Mouse (Mus musculus) ES-Bruce4 (cell line): ENCODE data around the gene Gm20662. TPM values are rescaled to one million over a fixed set of nuclear protein-coding genes. Genes with fewer than 3 reads are reported as not detected.

Source experiments
- H3K27ac ChIP-seq: 2 replicates; pipeline ENCODE4 v1.5.1; 2012; ENCODE audit warnings: low read length, inconsistent platforms; ENCODE audit not compliant: insufficient read depth
- H3K27me3 ChIP-seq: 2 replicates; pipeline ENCODE4 v1.6.1; 2012; ENCODE audit warnings: mild to moderate bottlenecking, low read length, inconsistent platforms; ENCODE audit not compliant: control insufficient read depth, poor library complexity, insufficient read depth, severe bottlenecking
- H3K36me3 ChIP-seq: 2 replicates; pipeline ENCODE4 v1.6.1; 2012; ENCODE audit warnings: inconsistent platforms, mild to moderate bottlenecking, low read length, moderate library complexity; ENCODE audit not compliant: control insufficient read depth, poor library complexity, insufficient read depth, severe bottlenecking
- H3K4me1 ChIP-seq: one replicate; pipeline ENCODE4 v1.8.1; 2011; ENCODE audit warnings: low read length; ENCODE audit not compliant: control insufficient read depth, insufficient read depth
- H3K4me3 ChIP-seq: 2 replicates; pipeline ENCODE4 v1.5.1; 2011; ENCODE audit warnings: low read depth, mild to moderate bottlenecking, low read length
- H3K9ac ChIP-seq: 2 replicates; pipeline ENCODE4 v1.6.1; 2012; ENCODE audit warnings: low read depth, mild to moderate bottlenecking, inconsistent platforms; ENCODE audit not compliant: poor library complexity, severe bottlenecking
- H3K9me3 ChIP-seq: replicated peaks from 2 replicates; pipeline ENCODE4 v1.6.1; 2012; ENCODE audit warnings: mild to moderate bottlenecking, low read length, inconsistent platforms; ENCODE audit not compliant: control insufficient read depth, poor library complexity, insufficient read depth, severe bottlenecking
- CTCF ChIP-seq: IDR thresholded peaks from one replicate; pipeline ENCODE4 v1.8.1; 2011; ENCODE audit warnings: low read depth, low read length
- EP300 ChIP-seq: IDR thresholded peaks from 2 replicates; pipeline ENCODE4 v1.6.1; 2011; ENCODE audit warnings: low read depth, low read length; ENCODE audit not compliant: insufficient read depth
- POLR2A ChIP-seq: IDR thresholded peaks from one replicate; pipeline ENCODE4 v1.8.1; 2011; ENCODE audit warnings: low read length; ENCODE audit not compliant: insufficient read depth
- polyA plus RNA-seq: library from polyadenylated mRNA; stranded (reverse); fragments of >200 nt; gene quantifications from 2 replicates; pipeline ENCODE4 v1.2.4, GENCODE M21; 2011; ENCODE audit warnings: low read depth; ENCODE audit not compliant: missing spikeins, insufficient read depth, insufficient read length

Gm20662 gene
- polyA plus RNA-seq, 1 experiment: not detected

GRCm38 (mm10) chr9:107982681-107983346, 13.3 kb upstream of the Gm20662 start, which contains the start of gene Gm20661:
Gene Gm20661 (plus strand): TSS chr9:107983058.
- H3K4me3 ChIP-seq: peak within 1 kb of the TSS; percentile 20; the same call in 1 of the 2 replicates
- no peak within 1 kb of the TSS for H3K27ac ChIP-seq
- H3K36me3 ChIP-seq: no peaks in the 10 kb centered on the region
- no peak within 1 kb of the TSS for H3K9ac ChIP-seq
- no peaks in the 10 kb centered on the region for H3K9me3 ChIP-seq
- no peak for TF ChIP-seq EP300
- no peak for TF ChIP-seq CTCF
- no peak for TF ChIP-seq POLR2A
- no peaks in the 10 kb centered on the region for H3K4me1 ChIP-seq
- H3K27me3 ChIP-seq: no peaks in the 10 kb centered on the region

- Histone ChIP-seq H3K4me3 (no peak overlapping the region), H3K9ac (no peak overlapping the region), H3K4me1 (no peaks in the 10 kb centered on the region), H3K9me3 (no peaks in the 10 kb centered on the region), H3K27ac (no peak overlapping the region), H3K27me3 (no peaks in the 10 kb centered on the region), H3K36me3 (no peaks in the 10 kb centered on the region)
- TF ChIP-seq EP300 (no peak), CTCF (no peak), POLR2A (no peak)
Measured at GRCm38 (mm10) chr9:107983421-107983890, 12.7 kb upstream of the Gm20662 start.

GRCm38 (mm10) chr9:107984052-107984753, 11.9 kb upstream of the Gm20662 start:
- TF ChIP-seq CTCF (no peak), POLR2A (no peak), EP300 (no peak)
- no peaks in the 10 kb centered on the region for H3K9me3 ChIP-seq
- no peak overlapping the region for H3K27ac ChIP-seq
- no peaks in the 10 kb centered on the region for H3K4me1 ChIP-seq
- no peak overlapping the region for H3K9ac ChIP-seq
- H3K4me3 ChIP-seq: no peak overlapping the region
- no peaks in the 10 kb centered on the region for H3K36me3 ChIP-seq
- no peaks in the 10 kb centered on the region for H3K27me3 ChIP-seq

GRCm38 (mm10) chr9:107984754-107985055, 11.4 kb upstream of the Gm20662 start:
- Histone ChIP-seq H3K4me3 (peak overlapping the region; percentile 71), H3K36me3 (no peaks in the 10 kb centered on the region), H3K4me1 (no peaks in the 10 kb centered on the region), H3K27ac (no peak overlapping the region), H3K9me3 (no peaks in the 10 kb centered on the region), H3K27me3 (no peaks in the 10 kb centered on the region), H3K9ac (no peak overlapping the region)
- TF ChIP-seq POLR2A (no peak), EP300 (no peak)

- H3K4me3 ChIP-seq: peak within 1 kb of the TSS; percentile 71
- TF ChIP-seq POLR2A: no peak
- no peak for TF ChIP-seq EP300
- TF ChIP-seq CTCF: no peak
- H3K27ac ChIP-seq: no peak within 1 kb of the TSS
- H3K27me3 ChIP-seq: no peaks in the 10 kb centered on the region
- H3K36me3 ChIP-seq: no peaks in the 10 kb centered on the region
- H3K4me1 ChIP-seq: no peaks in the 10 kb centered on the region
- H3K9me3 ChIP-seq: no peaks in the 10 kb centered on the region
- peak within 1 kb of the TSS; percentile 47 for H3K9ac ChIP-seq
Measured at GRCm38 (mm10) chr9:107985131-107986119, 10.7 kb upstream of the Gm20662 start, which contains the start of gene Inka1. Gene Inka1 (minus strand): TSS chr9:107985879.

GRCm38 (mm10) chr9:107986376-107986775, 9.8 kb upstream of the Gm20662 start:
- Histone ChIP-seq H3K27ac (no peak overlapping the region), H3K9ac (peak overlapping the region; percentile 47; the same call in 1 of the 2 replicates), H3K36me3 (no peaks in the 10 kb centered on the region), H3K4me1 (no peaks in the 10 kb centered on the region), H3K27me3 (no peaks in the 10 kb centered on the region), H3K4me3 (peak overlapping the region; percentile 63), H3K9me3 (no peaks in the 10 kb centered on the region)
- TF ChIP-seq CTCF (peak; percentile 96), POLR2A (no peak), EP300 (0 out of 2 replicates have a peak, but pooled peaks have one; percentile 16)
